Mouse (Mus musculus): ENCODE results near the gene Zbed5. TPM values are rescaled to one million over a fixed set of nuclear protein-coding genes. Genes with fewer than 3 reads are reported as not detected.

Gene Zbed5
- total and polyA plus RNA-seq, 3 experiments: 4.0 to 4.2 TPM; not detected in 1

Other genes with a start within 250 kb of the Zbed5 start
- gene Zfp11, start 225.6 kb upstream of the Zbed5 start, total RNA-seq (2012; rRNA removed): not detected in 2 replicates
- gene Zfp11, start 225.6 kb upstream of the Zbed5 start, polyA plus RNA-seq (2012; ENCODE audit: insufficient read depth in 1 of 2, insufficient read length in 2 of 2, low read depth in 1 of 2, low replicate concordance in 2 of 2, missing spikeins in 1 of 2): under 1 TPM in 1 of 2 experiments, not detected in 1; 0.03 TPM
- not detected in 2 replicates for gene Sept14, start 187.2 kb upstream of the Zbed5 start, total RNA-seq (2012; rRNA removed)
- gene Sept14, start 187.2 kb upstream of the Zbed5 start, polyA plus RNA-seq (2012; ENCODE audit: insufficient read depth in 1 of 2, insufficient read length in 2 of 2, low read depth in 1 of 2, low replicate concordance in 2 of 2, missing spikeins in 1 of 2): not detected
- gene Mrps17, start 180.2 kb upstream of the Zbed5 start, total RNA-seq (2012; rRNA removed): 181 and 211 TPM in 2 replicates
- 100 to 1,000 TPM in 1 of 2 experiments, not detected in 1; 182 TPM for gene Mrps17, start 180.2 kb upstream of the Zbed5 start, polyA plus RNA-seq (2012; ENCODE audit: insufficient read depth in 1 of 2, insufficient read length in 2 of 2, low read depth in 1 of 2, low replicate concordance in 2 of 2, missing spikeins in 1 of 2)
- 29.9 and 34.2 TPM in 2 replicates for gene Nipsnap2, start 170.7 kb upstream of the Zbed5 start, total RNA-seq (2012; rRNA removed)
- 10 to 100 TPM in 1 of 2 experiments, not detected in 1; 35.7 TPM for gene Nipsnap2, start 170.7 kb upstream of the Zbed5 start, polyA plus RNA-seq (2012; ENCODE audit: insufficient read depth in 1 of 2, insufficient read length in 2 of 2, low read depth in 1 of 2, low replicate concordance in 2 of 2, missing spikeins in 1 of 2)
- 54.8 and 101 TPM in 2 replicates for gene Psph, start 108.3 kb upstream of the Zbed5 start, total RNA-seq (2012; rRNA removed)
- 100 to 1,000 TPM; 148 to 170 TPM for gene Psph, start 108.3 kb upstream of the Zbed5 start, polyA plus RNA-seq (2012; ENCODE audit: insufficient read depth in 1 of 2, insufficient read length in 2 of 2, low read depth in 1 of 2, low replicate concordance in 2 of 2, missing spikeins in 1 of 2)
- 32.9 and 33.2 TPM in 2 replicates for gene Sumf2, start 48.7 kb upstream of the Zbed5 start, total RNA-seq (2012; rRNA removed)
- gene Sumf2, start 48.7 kb upstream of the Zbed5 start, polyA plus RNA-seq (2012; ENCODE audit: insufficient read depth in 1 of 2, insufficient read length in 2 of 2, low read depth in 1 of 2, low replicate concordance in 2 of 2, missing spikeins in 1 of 2): 10 to 100 TPM in 1 of 2 experiments, not detected in 1; 35.8 TPM
- 905 and 951 TPM in 2 replicates for gene Chchd2, start 8.3 kb upstream of the Zbed5 start, total RNA-seq (2012; rRNA removed)
- 100 to 1,000 TPM in 1 of 2 experiments, not detected in 1; 588 TPM for gene Chchd2, start 8.3 kb upstream of the Zbed5 start, polyA plus RNA-seq (2012; ENCODE audit: insufficient read depth in 1 of 2, insufficient read length in 2 of 2, low read depth in 1 of 2, low replicate concordance in 2 of 2, missing spikeins in 1 of 2)
- gene Phkg1, start 2.8 kb downstream of the Zbed5 start, total RNA-seq (2012; rRNA removed): 0.26 and 0.62 TPM in 2 replicates
- gene Phkg1, start 2.8 kb downstream of the Zbed5 start, polyA plus RNA-seq (2012; ENCODE audit: insufficient read depth in 1 of 2, insufficient read length in 2 of 2, low read depth in 1 of 2, low replicate concordance in 2 of 2, missing spikeins in 1 of 2): under 1 TPM in 1 of 2 experiments, not detected in 1; 0.72 TPM
- gene Nupr1l, start 12.8 kb downstream of the Zbed5 start, total RNA-seq (2012; rRNA removed): 0.59 and 1.2 TPM in 2 replicates
- gene Nupr1l, start 12.8 kb downstream of the Zbed5 start, polyA plus RNA-seq (2012; ENCODE audit: insufficient read depth in 1 of 2, insufficient read length in 2 of 2, low read depth in 1 of 2, low replicate concordance in 2 of 2, missing spikeins in 1 of 2): under 1 TPM in 1 of 2 experiments, not detected in 1; 0.88 TPM
- 22.9 and 24.2 TPM in 2 replicates for gene Vkorc1l1, start 46.2 kb downstream of the Zbed5 start, total RNA-seq (2012; rRNA removed)
- gene Vkorc1l1, start 46.2 kb downstream of the Zbed5 start, polyA plus RNA-seq (2012; ENCODE audit: insufficient read depth in 1 of 2, insufficient read length in 2 of 2, low read depth in 1 of 2, low replicate concordance in 2 of 2, missing spikeins in 1 of 2): 10 to 100 TPM in 1 of 2 experiments, not detected in 1; 42.4 TPM
- gene Gusb, start 107.3 kb downstream of the Zbed5 start, total RNA-seq (2012; rRNA removed): 37.8 and 44.4 TPM in 2 replicates
- gene Gusb, start 107.3 kb downstream of the Zbed5 start, polyA plus RNA-seq (2012; ENCODE audit: insufficient read depth in 1 of 2, insufficient read length in 2 of 2, low read depth in 1 of 2, low replicate concordance in 2 of 2, missing spikeins in 1 of 2): 100 to 1,000 TPM in 1 of 2 experiments, 10 to 100 TPM in 1; 54.2 to 107 TPM
- gene Asl, start 133.5 kb downstream of the Zbed5 start, total RNA-seq (2012; rRNA removed): 15.8 and 17.3 TPM in 2 replicates
- gene Asl, start 133.5 kb downstream of the Zbed5 start, polyA plus RNA-seq (2012; ENCODE audit: insufficient read depth in 1 of 2, insufficient read length in 2 of 2, low read depth in 1 of 2, low replicate concordance in 2 of 2, missing spikeins in 1 of 2): 10 to 100 TPM in 1 of 2 experiments, not detected in 1; 26.7 TPM
- 60.9 and 69.6 TPM in 2 replicates for gene Crcp, start 133.6 kb downstream of the Zbed5 start, total RNA-seq (2012; rRNA removed)
- gene Crcp, start 133.6 kb downstream of the Zbed5 start, polyA plus RNA-seq (2012; ENCODE audit: insufficient read depth in 1 of 2, insufficient read length in 2 of 2, low read depth in 1 of 2, low replicate concordance in 2 of 2, missing spikeins in 1 of 2): 10 to 100 TPM in 1 of 2 experiments, not detected in 1; 56.2 TPM
- 27.9 and 31.7 TPM in 2 replicates for gene Tpst1, start 177.6 kb downstream of the Zbed5 start, total RNA-seq (2012; rRNA removed)
- gene Tpst1, start 177.6 kb downstream of the Zbed5 start, polyA plus RNA-seq (2012; ENCODE audit: insufficient read depth in 1 of 2, insufficient read length in 2 of 2, low read depth in 1 of 2, low replicate concordance in 2 of 2, missing spikeins in 1 of 2): 10 to 100 TPM in 1 of 2 experiments, not detected in 1; 32.3 TPM
- 6.4 and 7.0 TPM in 2 replicates for gene Kctd7, start 249.1 kb downstream of the Zbed5 start, total RNA-seq (2012; rRNA removed)
- 1 to 10 TPM in 1 of 2 experiments, not detected in 1; 5.8 TPM for gene Kctd7, start 249.1 kb downstream of the Zbed5 start, polyA plus RNA-seq (2012; ENCODE audit: insufficient read depth in 1 of 2, insufficient read length in 2 of 2, low read depth in 1 of 2, low replicate concordance in 2 of 2, missing spikeins in 1 of 2)